In genomic region chr10:117519670-117520535, GRCm38 (mm10) we compare ENCODE assay signal across 15 mouse cellular contexts.
A peak's percentile ranks its signal among the peaks of the same experiment; 100 is the strongest.
DNase-seq lines count a peak whose midpoint lies in the region; ATAC-seq lines count a peak whose summit lies in the region.
"Had no signal": no experiment of that assay in that cellular context is flagged by ENCODE, and none has a peak within 500 bp of the region (broad histone marks: within the 10 kb centered on the region; RNA-seq: fewer than 3 reads in every experiment).

No protein-coding gene starts in this region.

- H3K4me1 ChIP-seq in hindbrain, embryonic 10.5 days (replicated peaks), result peaks cover 34% of the 10 kb centered on the region
- H3K4me1 ChIP-seq in hindbrain, embryonic 14.5 days (replicated peaks; ENCODE audit: control insufficient read depth, insufficient read depth, low read length), result no peaks in the 10 kb centered on the region; the same call in 1 of the 2 replicates
- H3K4me1 ChIP-seq in kidney, embryonic 14.5 days (ENCODE audit: control insufficient read depth, insufficient read depth, low read length), result peaks cover 27% of the 10 kb centered on the region
- H3K4me1 ChIP-seq in limb, embryonic 15.5 days, result peaks cover 24% of the 10 kb centered on the region
- no peaks in the 10 kb centered on the region for H3K4me1 ChIP-seq in forebrain, embryonic 14.5 days (ENCODE audit: control insufficient read depth, insufficient read depth, low read length)

- ATAC-seq in hindbrain, embryonic 14.5 days (ENCODE audit: low FRiP score), result no peak
- peak; percentile 48; the same call in 1 of the 2 replicates for ATAC-seq in kidney, embryonic 14.5 days (ENCODE audit: low FRiP score, low TSS enrichment)
- ATAC-seq in limb, embryonic 15.5 days (ENCODE audit: insufficient number of reproducible peaks, low FRiP score, low TSS enrichment, low read depth), result no peak
- no peak for ATAC-seq in forebrain, embryonic 14.5 days
- ATAC-seq: forebrain, embryonic 16.5 days had no signal

- WGBS in hindbrain, embryonic 10.5 days, result 17% methylated on average over 8 of the region's 8 CpGs
- 19% methylated on average over 8 of the region's 8 CpGs for WGBS in hindbrain, embryonic 14.5 days
- 31% methylated on average over 8 of the region's 8 CpGs for WGBS in kidney, embryonic 14.5 days
- WGBS in limb, embryonic 15.5 days, result 52% methylated on average over 8 of the region's 8 CpGs
- WGBS in forebrain, embryonic 14.5 days, result 51% methylated on average over 8 of the region's 8 CpGs

- H3K4me2 ChIP-seq in hindbrain, embryonic 14.5 days (replicated peaks), result no peak overlapping the region
- H3K4me2 ChIP-seq in kidney, embryonic 14.5 days (replicated peaks; ENCODE audit: low read depth, low read length), result no peak overlapping the region
- H3K4me2 ChIP-seq in limb, embryonic 15.5 days, result no peak overlapping the region
- H3K4me2 ChIP-seq in forebrain, embryonic 14.5 days (ENCODE audit: low read length), result no peak overlapping the region
- H3K4me2 ChIP-seq: heart, embryonic 13.5 days; liver, embryonic 13.5 days had no signal

- no peaks in the 10 kb centered on the region for H3K27me3 ChIP-seq in hindbrain, embryonic 10.5 days (ENCODE audit: insufficient read depth, poor library complexity, severe bottlenecking)
- H3K27me3 ChIP-seq in hindbrain, embryonic 14.5 days (ENCODE audit: control insufficient read depth, insufficient read depth, low read length), result no peaks in the 10 kb centered on the region
- no peaks in the 10 kb centered on the region for H3K27me3 ChIP-seq in kidney, embryonic 14.5 days (ENCODE audit: control insufficient read depth, insufficient read depth, low read length)
- H3K27me3 ChIP-seq in limb, embryonic 15.5 days, result no peaks in the 10 kb centered on the region
- no peaks in the 10 kb centered on the region for H3K27me3 ChIP-seq in forebrain, embryonic 14.5 days (replicated peaks; ENCODE audit: control insufficient read depth, insufficient read depth, low read length)
- H3K27me3 ChIP-seq: liver, embryonic 13.5 days had no signal

- DNase-seq in hindbrain, embryonic 10.5 days (ENCODE audit: low spot score), result peak; percentile 23
- no peak for DNase-seq in hindbrain, embryonic 14.5 days (ENCODE audit: low spot score)
- DNase-seq in embryo, embryonic 9.5 days (ENCODE audit: extremely low spot score), result peak; percentile 41
- DNase-seq in layer of hippocampus, adult 9-10 months (ENCODE audit: low spot score), result no peak
- DNase-seq in forebrain, embryonic 14.5 days (ENCODE audit: low spot score), result no peak
- DNase-seq in right cerebral cortex, postnatal 10 days (ENCODE audit: low spot score in 2 of 2), result no peak
- DNase-seq: adrenal gland, adult 8-10 months; cerebellum, postnatal 14 days; liver, embryonic 13.5 days; lung, postnatal 10 days; midbrain, embryonic 14.5 days had no signal

- H3K9me3 ChIP-seq in hindbrain, embryonic 10.5 days, result no peaks in the 10 kb centered on the region
- no peaks in the 10 kb centered on the region for H3K9me3 ChIP-seq in hindbrain, embryonic 14.5 days (ENCODE audit: control insufficient read depth, low read length)
- no peaks in the 10 kb centered on the region for H3K9me3 ChIP-seq in kidney, embryonic 14.5 days (ENCODE audit: control insufficient read depth, low read length)
- no peaks in the 10 kb centered on the region for H3K9me3 ChIP-seq in limb, embryonic 15.5 days
- H3K9me3 ChIP-seq in forebrain, embryonic 14.5 days (replicated peaks; ENCODE audit: control insufficient read depth, low read length), result no peaks in the 10 kb centered on the region
- H3K9me3 ChIP-seq: heart, embryonic 13.5 days; liver, embryonic 13.5 days had no signal

- H3K9ac ChIP-seq in hindbrain, embryonic 14.5 days, result no peak overlapping the region
- H3K9ac ChIP-seq in kidney, embryonic 14.5 days (ENCODE audit: low read depth, low read length), result no peak overlapping the region
- H3K9ac ChIP-seq in limb, embryonic 15.5 days, result no peak overlapping the region
- H3K9ac ChIP-seq in forebrain, embryonic 14.5 days (ENCODE audit: low read length), result no peak overlapping the region
- H3K9ac ChIP-seq: heart, embryonic 13.5 days; liver, embryonic 13.5 days had no signal

- H3K36me3 ChIP-seq in hindbrain, embryonic 10.5 days, result no peaks in the 10 kb centered on the region
- no peaks in the 10 kb centered on the region for H3K36me3 ChIP-seq in hindbrain, embryonic 14.5 days (replicated peaks; ENCODE audit: control insufficient read depth, insufficient read depth)
- no peaks in the 10 kb centered on the region for H3K36me3 ChIP-seq in kidney, embryonic 14.5 days (ENCODE audit: control insufficient read depth, insufficient read depth, low read length)
- no peaks in the 10 kb centered on the region for H3K36me3 ChIP-seq in limb, embryonic 15.5 days
- H3K36me3 ChIP-seq in forebrain, embryonic 14.5 days (ENCODE audit: control insufficient read depth, insufficient read depth, low read length), result no peaks in the 10 kb centered on the region
- H3K36me3 ChIP-seq: heart, embryonic 13.5 days; liver, embryonic 13.5 days had no signal

- peak overlapping the region; percentile 2; the same call in 1 of the 2 replicates for H3K27ac ChIP-seq in hindbrain, embryonic 10.5 days
- H3K27ac ChIP-seq in hindbrain, embryonic 14.5 days, result no peak overlapping the region
- no peak overlapping the region; the same call in 1 of the 2 replicates for H3K27ac ChIP-seq in kidney, embryonic 14.5 days (ENCODE audit: low read depth, low read length)
- peak overlapping the region; percentile 61; the same call in 1 of the 2 replicates for H3K27ac ChIP-seq in limb, embryonic 15.5 days
- H3K27ac ChIP-seq in forebrain, embryonic 14.5 days (ENCODE audit: low read depth, low read length), result no peak overlapping the region
- H3K27ac ChIP-seq: heart, embryonic 13.5 days; liver, embryonic 13.5 days had no signal

- H3K4me3 ChIP-seq in hindbrain, embryonic 10.5 days, result no peak overlapping the region
- H3K4me3 ChIP-seq in hindbrain, embryonic 14.5 days (replicated peaks; ENCODE audit: low read length), result no peak overlapping the region
- H3K4me3 ChIP-seq in kidney, embryonic 14.5 days (ENCODE audit: low read length), result no peak overlapping the region
- H3K4me3 ChIP-seq in limb, embryonic 15.5 days, result no peak overlapping the region
- H3K4me3 ChIP-seq in forebrain, embryonic 14.5 days (ENCODE audit: low read depth, low read length), result no peak overlapping the region
- H3K4me3 ChIP-seq: heart, embryonic 13.5 days; liver, embryonic 13.5 days had no signal

Comparison
In these comparisons a context has a peak if more than half of its experiments do, and no peak if none do; other contexts are left out.
1. DNase-seq: peak in hindbrain, embryonic 10.5 days (single experiment) and embryo, embryonic 9.5 days (single experiment); none in hindbrain, embryonic 14.5 days (single experiment), layer of hippocampus, adult 9-10 months (single experiment), forebrain, embryonic 14.5 days (single experiment) and right cerebral cortex, postnatal 10 days (0 of 2).
2. H3K27ac ChIP-seq: peak in hindbrain, embryonic 10.5 days (single experiment) and limb, embryonic 15.5 days (single experiment); none in hindbrain, embryonic 14.5 days (single experiment), kidney, embryonic 14.5 days (single experiment) and forebrain, embryonic 14.5 days (single experiment).